Mouse (Mus musculus): ENCODE measurements around the gene Sertad4. TPM values are rescaled to one million over a fixed set of nuclear protein-coding genes. Genes with fewer than 3 reads are reported as not detected.

Sertad4 gene
- total RNA-seq, 2 experiments from 2014 or later = 19.0 to 21.4 TPM

DNA sequence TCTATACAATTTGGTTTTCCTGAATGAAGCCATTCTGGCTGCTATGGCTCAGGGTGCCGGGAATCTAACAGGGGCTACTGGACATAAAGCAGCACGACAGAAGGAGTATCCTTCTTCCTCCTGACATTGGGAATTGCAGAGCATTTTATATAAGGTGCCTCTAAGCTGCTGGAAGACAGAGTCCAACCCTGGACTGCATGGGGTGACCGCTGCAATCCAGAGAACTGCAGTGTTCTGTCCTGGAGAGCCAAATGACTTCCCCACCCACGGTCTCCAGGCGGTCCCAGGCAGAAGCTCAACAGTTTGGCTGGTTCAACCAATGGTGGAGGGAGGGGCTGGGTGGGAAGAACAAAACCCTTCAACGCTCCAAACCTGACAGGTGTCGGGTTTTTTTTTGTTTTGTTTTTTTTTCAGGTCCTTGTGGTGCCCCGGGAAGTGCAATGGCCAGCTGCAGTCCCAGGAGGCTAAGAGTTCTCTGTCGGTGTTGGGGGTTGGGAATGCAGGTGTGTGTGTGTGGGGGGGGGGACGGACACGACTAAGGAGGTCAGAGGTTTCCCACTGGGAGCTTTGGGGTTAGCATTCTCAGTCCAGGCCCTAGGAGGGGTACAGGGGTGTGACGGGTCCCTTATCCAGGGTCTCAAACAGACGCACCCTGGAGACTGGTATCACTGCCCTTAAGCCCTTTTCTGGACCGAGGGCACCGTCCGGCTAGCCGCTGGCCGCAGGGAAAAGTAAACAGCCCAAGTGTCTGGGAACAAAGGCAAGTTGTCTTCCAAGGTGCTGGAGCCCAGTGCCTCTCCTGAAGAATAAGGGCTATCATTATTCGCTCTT is 1.4 kb downstream of the Sertad4 start:
- DNase-seq (ENCODE audit: low spot score in 2 of 2) = no peak
- intact Hi-C loops (cut with DNase I) = loop anchor here (2.0 to 10.0 kb wide), 3 partner anchors 19 to 271 kb away; no protein-coding TSS in a partner anchor

GRCm38 (mm10) chr1:192853429-192853828 is 2.1 kb downstream of the Sertad4 start:
- intact Hi-C loops (cut with DNase I) = loop anchor here (5.0 to 10.0 kb wide), 2 partner anchors 61 to 271 kb away; no protein-coding TSS in a partner anchor
- DNase-seq (ENCODE audit: low spot score in 2 of 2) = no peak

GRCm38 (mm10) chr1:192852047-192852446 is 3.5 kb downstream of the Sertad4 start:
- intact Hi-C loops (cut with DNase I) = loop anchor here (5.0 to 10.0 kb wide), 2 partner anchors 60 to 273 kb away; no protein-coding TSS in a partner anchor
- DNase-seq (ENCODE audit: low spot score in 2 of 2) = no peak

- intact Hi-C loops (cut with DNase I) = loop anchor here (5.0 to 10.0 kb wide), 2 partner anchors 59 to 273 kb away; no protein-coding TSS in a partner anchor
- DNase-seq (ENCODE audit: low spot score in 2 of 2) = peak in 1 of 2 experiments; percentile 32
These were observed 3.9 kb downstream of the Sertad4 start for GRCm38 (mm10) chr1:192851640-192852039.

GRCm38 (mm10) chr1:192851126-192851525 is 4.4 kb downstream of the Sertad4 start:
- no peak for DNase-seq (ENCODE audit: low spot score in 2 of 2)
- intact Hi-C loops (cut with DNase I) = loop anchor here (5.0 to 10.0 kb wide), 2 partner anchors 59 to 274 kb away; no protein-coding TSS in a partner anchor

- intact Hi-C loops (cut with DNase I) = loop anchor here (5.0 to 10.0 kb wide), 2 partner anchors 57 to 275 kb away; no protein-coding TSS in a partner anchor
- DNase-seq (ENCODE audit: low spot score in 2 of 2) = no peak
These were observed 5.9 kb downstream of the Sertad4 start for GRCm38 (mm10) chr1:192849616-192850015.

DNA sequence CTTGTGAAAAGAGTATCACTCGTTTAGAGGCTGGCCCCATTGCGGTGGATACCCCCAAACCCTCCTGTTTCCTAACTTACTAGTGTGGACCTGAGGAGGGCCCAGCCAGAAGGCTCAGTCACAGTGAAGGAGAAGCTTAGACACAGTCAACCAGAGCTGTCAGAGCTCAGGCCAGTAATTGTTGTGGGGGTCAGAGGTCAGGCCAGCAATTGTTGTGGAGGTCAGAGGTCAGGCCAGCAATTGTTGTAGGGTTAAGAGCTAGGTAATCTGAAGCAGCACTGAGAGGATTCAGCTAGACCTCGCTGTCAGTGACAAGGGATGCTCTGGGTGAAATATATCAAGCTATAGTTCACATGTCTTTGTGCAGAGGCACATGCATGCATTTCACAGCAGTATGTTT is 8.3 kb downstream of the Sertad4 start:
- DNase-seq (ENCODE audit: low spot score in 2 of 2) = no peak
- intact Hi-C loops (cut with DNase I) = no loop called here

- intact Hi-C loops (cut with DNase I) = no loop called here
- DNase-seq (ENCODE audit: low spot score in 2 of 2) = no peak
These were observed 14.3 kb downstream of the Sertad4 start for GRCm38 (mm10) chr1:192841094-192841813.

- no peak for DNase-seq (ENCODE audit: low spot score in 2 of 2)
- intact Hi-C loops (cut with DNase I) = no loop called here
These were observed 14.9 kb downstream of the Sertad4 start for GRCm38 (mm10) chr1:192840655-192841054.

DNA sequence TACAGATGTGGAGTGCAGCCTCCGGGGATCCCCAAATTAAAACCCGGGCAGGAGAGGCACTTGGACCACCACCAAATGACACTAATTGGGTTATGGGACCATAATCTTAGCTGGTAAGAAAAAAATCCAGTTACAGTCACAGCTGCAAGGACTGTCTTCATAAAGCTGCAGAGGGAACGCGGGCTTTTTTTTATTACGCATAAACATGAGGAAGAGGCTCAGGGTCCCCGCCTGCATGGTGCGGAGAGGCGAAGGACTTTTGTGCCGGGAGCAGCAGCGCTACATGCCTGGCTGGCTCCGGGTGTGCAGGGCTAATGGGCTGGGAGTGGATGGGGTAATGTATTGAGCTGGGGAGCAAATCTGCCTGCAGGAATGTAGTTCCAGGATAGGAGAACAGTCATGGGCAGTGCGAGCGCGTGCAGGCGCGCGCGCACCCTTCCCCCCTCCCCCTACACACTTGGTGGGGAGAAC is 20.3 kb downstream of the Sertad4 start:
- intact Hi-C loops (cut with DNase I) = loop anchor here (2.0 kb wide), 1 partner anchor 20 kb away; the partner anchor contains the start of gene Sertad4
- peak in 1 of 2 experiments; percentile 28 for DNase-seq (ENCODE audit: low spot score in 2 of 2)

DNA sequence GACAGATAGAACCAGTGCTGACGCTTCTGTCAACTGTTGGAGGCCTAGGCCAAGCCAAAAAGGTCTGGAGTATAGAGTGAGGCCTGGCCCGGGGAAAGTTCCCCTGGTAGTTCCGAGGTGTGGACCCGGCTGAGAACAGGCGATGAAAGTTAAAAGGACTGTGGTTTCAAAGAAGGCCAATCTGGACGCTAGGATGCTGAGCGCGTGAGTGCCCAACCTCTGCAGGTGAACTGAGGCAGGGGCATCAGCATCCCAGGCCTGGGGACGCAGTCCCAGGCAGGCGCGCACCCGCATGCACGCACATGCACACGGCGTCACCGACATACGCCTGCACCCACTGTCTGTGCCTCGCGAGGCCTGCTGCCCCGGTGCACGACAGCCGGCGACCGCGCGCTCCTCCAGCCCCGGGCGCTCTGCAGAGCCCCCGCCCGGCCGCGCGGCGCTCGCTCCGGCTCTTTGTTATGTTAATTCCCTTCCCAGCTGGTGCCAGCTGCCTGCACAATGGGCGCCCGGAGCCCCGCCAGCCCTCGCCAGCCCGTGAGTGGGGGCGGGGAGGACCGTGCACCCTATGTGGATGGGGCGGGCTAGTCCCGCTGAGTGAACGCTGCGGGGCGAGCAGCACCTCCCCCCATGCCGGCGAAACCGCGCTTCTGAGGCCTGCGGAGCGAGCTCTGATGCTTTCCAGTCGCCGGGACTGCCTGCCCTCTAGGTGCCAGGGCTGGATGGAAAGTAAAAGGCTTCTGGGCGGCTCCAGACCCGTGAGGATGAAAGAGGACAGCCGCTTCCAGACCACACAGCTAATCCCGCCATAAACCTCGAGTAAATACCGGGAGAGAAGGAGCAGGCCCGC is 21.0 kb downstream of the Sertad4 start:
- peak; percentile 65 to 69 for DNase-seq (ENCODE audit: low spot score in 2 of 2)
- intact Hi-C loops (cut with DNase I) = loop anchor here (2.0 kb wide), 1 partner anchor 20 kb away; the partner anchor contains the start of gene Sertad4

DNA sequence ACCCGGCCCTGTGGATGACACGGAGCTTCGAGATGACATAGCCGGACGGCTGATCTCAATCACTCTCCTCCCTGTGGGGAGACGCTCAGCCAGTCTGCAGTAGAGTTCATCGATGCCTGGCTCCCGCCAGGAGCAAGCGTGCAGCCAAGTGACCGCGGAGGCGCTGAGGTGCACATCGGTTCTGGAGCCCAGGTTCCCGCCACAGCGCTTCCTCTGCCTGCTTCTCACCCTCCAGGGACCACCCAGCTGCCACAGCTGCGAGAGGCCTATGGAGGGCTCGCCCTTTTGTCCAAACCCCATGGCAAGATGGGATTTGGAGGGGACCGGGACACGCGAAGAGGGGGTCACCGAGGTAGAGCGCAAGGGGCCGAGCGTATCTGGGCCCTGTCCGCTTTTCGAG is 22.0 kb downstream of the Sertad4 start:
- intact Hi-C loops (cut with DNase I) = no loop called here
- DNase-seq (ENCODE audit: low spot score in 2 of 2) = no peak

DNA sequence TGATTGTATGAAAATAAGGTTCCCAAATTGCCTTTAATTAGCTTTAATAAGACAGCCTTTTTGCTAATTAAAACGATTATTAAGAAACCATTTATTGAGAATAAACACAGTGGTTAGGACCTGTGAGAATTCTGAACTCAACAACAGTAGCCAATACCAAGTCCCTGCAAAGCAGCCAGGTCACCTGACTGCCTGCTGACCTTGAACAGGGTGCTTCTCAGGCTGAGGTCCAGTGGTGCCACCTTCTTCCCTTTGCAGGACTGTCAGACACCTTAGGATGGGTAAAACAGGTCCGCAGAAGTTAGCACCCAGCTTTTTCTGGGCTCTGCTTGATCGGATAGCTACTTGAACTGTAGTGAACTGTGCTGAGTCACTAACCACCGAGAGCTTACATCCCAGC is 22.5 kb downstream of the Sertad4 start:
- no peak for DNase-seq (ENCODE audit: low spot score in 2 of 2)

GRCm38 (mm10) chr1:192832338-192832737 is 23.2 kb downstream of the Sertad4 start:
- intact Hi-C loops (cut with DNase I) = no loop called here
- no peak for DNase-seq (ENCODE audit: low spot score in 2 of 2)

More for the DNA sequence above, 22.5 kb downstream of the Sertad4 start:
- intact Hi-C loops (cut with DNase I) = no loop called here

GRCm38 (mm10) chr1:192830444-192830843 is 25.1 kb downstream of the Sertad4 start:
- no peak for DNase-seq (ENCODE audit: low spot score in 2 of 2)
- intact Hi-C loops (cut with DNase I) = no loop called here

GRCm38 (mm10) chr1:192828928-192829327 is 26.6 kb downstream of the Sertad4 start:
- peak; percentile 23 to 25 for DNase-seq (ENCODE audit: low spot score in 2 of 2)
- intact Hi-C loops (cut with DNase I) = no loop called here

DNA sequence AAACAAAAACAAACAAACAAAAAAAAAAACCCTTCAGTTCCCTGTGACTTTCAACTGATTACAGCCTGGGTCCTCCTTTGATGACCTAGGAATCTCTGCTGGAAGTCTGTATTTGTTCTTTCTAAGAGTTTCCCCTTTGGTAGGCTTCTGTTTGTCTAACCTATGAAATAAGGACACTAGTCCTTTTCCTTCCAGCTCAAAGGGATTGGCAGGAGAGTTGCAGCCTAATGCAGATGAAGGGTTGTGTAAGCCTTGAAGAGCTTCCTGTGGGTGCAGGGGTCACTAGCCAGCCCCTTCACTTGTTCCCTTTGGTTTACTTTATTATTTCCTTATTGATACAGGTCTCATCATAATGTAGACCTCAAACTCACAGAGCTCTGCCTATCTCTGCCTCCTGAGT is 27.6 kb downstream of the Sertad4 start:
- no peak for DNase-seq (ENCODE audit: low spot score in 2 of 2)

GRCm38 (mm10) chr1:192825746-192826145 is 29.8 kb downstream of the Sertad4 start:
- intact Hi-C loops (cut with DNase I) = no loop called here
- peak in 1 of 2 experiments; percentile 33 for DNase-seq (ENCODE audit: low spot score in 2 of 2)

More for the DNA sequence above, 27.6 kb downstream of the Sertad4 start:
- intact Hi-C loops (cut with DNase I) = no loop called here
